Mouse (Mus musculus): ENCODE data around the gene Proser1. TPM values are rescaled to one million over a fixed set of nuclear protein-coding genes. Genes with fewer than 3 reads are reported as not detected.

Proser1 gene
- total RNA-seq, 2 experiments from 2014 or later = 4.2 to 23.8 TPM

Other genes with a start within 250 kb of the Proser1 start
- 8.5 and 8.7 TPM in 2 replicates for gene Nhlrc3, start 334 bp upstream of the Proser1 start, total RNA-seq (2015)
- 13.4 and 14.1 TPM in 2 replicates for gene Nhlrc3, start 334 bp upstream of the Proser1 start, total RNA-seq (2017)
- not detected in 2 replicates for gene Stoml3, start 25.0 kb downstream of the Proser1 start, total RNA-seq (2015)
- gene Stoml3, start 25.0 kb downstream of the Proser1 start, total RNA-seq (2017) = not detected in 2 replicates
- gene Frem2, start 193.7 kb downstream of the Proser1 start, total RNA-seq (2015) = not detected in 2 replicates
- under 0.01 TPM in 1 of 2 replicates, not detected in the other for gene Frem2, start 193.7 kb downstream of the Proser1 start, total RNA-seq (2017)

All from megakaryocyte, adult 5-6 weeks (primary cell).